Mouse (Mus musculus): ENCODE measurements around the gene Cst9.

GRCm38 (mm10) chr2:148825986-148826385 is 9.0 kb upstream of the Cst9 start:
- TF ChIP-seq POLR2A (IDR thresholded peaks at IDR 0.05; ENCODE audit: borderline replicate concordance, extremely low read depth, insufficient read depth, insufficient read length, poor library complexity, severe bottlenecking) (no peak), CTCF (IDR thresholded peaks at IDR 0.05; ENCODE audit: borderline replicate concordance, extremely low read depth, insufficient read depth, insufficient read length) (no peak)

Data from brain, embryonic 14.5 days (tissue).